Mouse (Mus musculus) heart, embryonic 14.5 days (tissue): Measurements from ENCODE around the gene Ctns. TPM values are rescaled to one million over a fixed set of nuclear protein-coding genes. Genes with fewer than 3 reads are reported as not detected.

Experiments
- ATAC-seq: fragments of 200-750 bp; cut with Nextera tagmentation; 2 replicates; pipeline ENCODE4 v1.8.0; 2017; ENCODE audit warnings: low read depth, moderate TSS enrichment; ENCODE audit not compliant: insufficient number of reproducible peaks, insufficient read depth, low FRiP score
- H3K27ac ChIP-seq, 2 experiments: fragments of 200-500 bp in 1 of 2; fragments of 300-500 bp in 1 of 2; sonication (generic) in 1 of 2; replicated peaks in 1 of 2; 2 replicates each; pipeline ENCODE4 v1.5.1; 2012 to 2014; ENCODE audit warnings: low read depth in 2 of 2, low read length in 2 of 2, control low read depth in 1 of 2, mild to moderate bottlenecking in 1 of 2, mixed read lengths in 1 of 2; ENCODE audit not compliant: control insufficient read depth in 1 of 2, insufficient read depth in 1 of 2
- H3K27me3 ChIP-seq: fragments of 300-500 bp; sonication (generic); 2 replicates; pipeline ENCODE4 v1.6.1; 2014; ENCODE audit warnings: mild to moderate bottlenecking, low read length, control low read depth; ENCODE audit not compliant: control insufficient read depth, insufficient read depth
- H3K36me3 ChIP-seq: fragments of 300-500 bp; sonication (generic); 2 replicates; pipeline ENCODE4 v1.6.1; 2014; ENCODE audit warnings: mild to moderate bottlenecking, control low read depth, low read length, mixed read lengths; ENCODE audit not compliant: control insufficient read depth, insufficient read depth
- H3K4me1 ChIP-seq, 2 experiments: fragments of 200-500 bp in 1 of 2; fragments of 300-500 bp in 1 of 2; sonication (generic) in 1 of 2; 2 replicates each; pipeline ENCODE4 v1.6.1; 2012 to 2014; ENCODE audit warnings: low read length in 2 of 2, control low read depth in 1 of 2, mixed read lengths in 1 of 2; ENCODE audit not compliant: control insufficient read depth in 2 of 2, insufficient read depth in 2 of 2
- H3K4me2 ChIP-seq: fragments of 300-500 bp; sonication (generic); 2 replicates; pipeline ENCODE4 v1.6.1; 2014; ENCODE audit warnings: mild to moderate bottlenecking, low read length
- H3K4me3 ChIP-seq, 2 experiments: fragments of 200-500 bp in 1 of 2; fragments of 300-500 bp in 1 of 2; sonication (generic) in 1 of 2; 2 replicates each; pipeline ENCODE4 v1.5.1; 2012 to 2014; ENCODE audit warnings: low read length in 2 of 2, mild to moderate bottlenecking in 2 of 2, control low read depth in 1 of 2, low read depth in 1 of 2, moderate library complexity in 1 of 2; ENCODE audit not compliant: control insufficient read depth in 1 of 2, insufficient read depth in 1 of 2
- H3K9ac ChIP-seq: fragments of 300-500 bp; sonication (generic); 2 replicates; pipeline ENCODE4 v1.6.1; 2014; ENCODE audit warnings: mild to moderate bottlenecking, low read length
- H3K9me3 ChIP-seq: fragments of 300-500 bp; sonication (generic); 2 replicates; pipeline ENCODE4 v1.6.1; 2016; ENCODE audit warnings: low read length, control low read depth; ENCODE audit not compliant: control insufficient read depth
- WGBS: fragments of 180-500 bp; shearing (Covaris S2); extraction: QIAGEN DNeasy Blood & Tissue Kit; methylation state at CpG from one replicate; pipeline ENCODE4 v1.1.7; 2014; 5-methylcytosine and 5-hydroxymethylcytosine counted together
- polyA plus RNA-seq: library from polyadenylated mRNA; unstranded; fragments of >200 nt; fragmentation: Nextera tagmentation; extraction: Ambion mirVana; gene quantifications from 2 replicates; pipeline ENCODE4 v1.2.1, GENCODE M21; 2014

The Ctns gene
- polyA plus RNA-seq, 1 experiment from 2014 or later: 14.0 TPM

GRCm38 (mm10) chr11:73230081-73230480 is 31.2 kb upstream of the Ctns start:
- no peak overlapping the region for H3K4me3 ChIP-seq
- H3K4me1 ChIP-seq: no peaks in the 10 kb centered on the region
- H3K27ac ChIP-seq: no peak overlapping the region
- ATAC-seq: no peak
- no peaks in the 10 kb centered on the region for H3K27me3 ChIP-seq
- no peaks in the 10 kb centered on the region for H3K9me3 ChIP-seq
- H3K9ac ChIP-seq: no peak overlapping the region
- H3K36me3 ChIP-seq: no peaks in the 10 kb centered on the region
- WGBS: 76% methylated on average over 5 of the region's 5 CpGs
- no peak overlapping the region for H3K4me2 ChIP-seq

DNA sequence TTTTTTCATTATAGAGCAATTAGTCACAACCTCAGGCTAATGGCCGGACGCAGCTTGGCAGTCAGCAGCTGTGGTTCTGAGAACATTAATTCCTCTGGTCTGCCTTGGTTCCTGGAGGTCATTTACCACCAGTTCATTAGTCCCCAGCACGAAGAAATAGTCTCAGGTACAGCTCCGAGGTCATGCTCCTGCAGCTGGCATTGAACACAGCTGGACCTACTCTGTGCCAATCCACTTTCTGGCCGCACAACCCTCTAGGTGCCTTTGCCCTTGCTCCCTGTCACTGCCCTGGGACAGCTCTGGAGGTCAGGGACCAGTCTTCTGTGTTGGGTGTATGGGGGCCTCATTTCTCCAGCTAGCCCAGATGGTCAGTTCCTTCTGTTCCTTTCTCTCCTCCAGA is 30.0 kb upstream of the Ctns start:
- Histone ChIP-seq H3K9me3 (no peaks in the 10 kb centered on the region), H3K27ac (no peak overlapping the region), H3K27me3 (no peaks in the 10 kb centered on the region), H3K4me2 (no peak overlapping the region), H3K9ac (no peak overlapping the region), H3K4me3 (no peak overlapping the region), H3K36me3 (no peaks in the 10 kb centered on the region), H3K4me1 (no peaks in the 10 kb centered on the region)
- no peak for ATAC-seq
- 64% methylated on average over 5 of the region's 5 CpGs for WGBS

DNA sequence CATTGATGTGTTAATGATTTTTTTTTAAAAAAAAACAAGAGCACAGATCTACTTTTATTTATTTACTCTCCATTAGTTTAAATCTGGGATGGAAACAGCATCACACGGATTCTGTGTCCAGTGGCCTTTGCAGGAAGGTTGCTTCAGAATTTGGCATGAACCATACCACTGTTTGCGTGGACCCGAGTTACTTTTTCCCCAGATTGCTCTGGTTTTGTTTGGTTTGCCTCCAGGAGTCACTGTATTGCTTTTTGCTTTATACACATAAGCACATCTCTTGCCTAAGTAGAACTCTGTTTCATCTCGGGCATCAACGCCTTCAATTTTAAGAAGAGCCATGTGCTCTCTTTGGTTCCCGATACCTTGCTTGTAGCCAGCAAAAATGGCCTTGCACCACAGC is 27.0 kb upstream of the Ctns start:
- Histone ChIP-seq H3K36me3 (no peaks in the 10 kb centered on the region), H3K4me2 (no peak overlapping the region), H3K9ac (no peak overlapping the region), H3K4me3 (no peak overlapping the region), H3K4me1 (no peaks in the 10 kb centered on the region), H3K27me3 (no peaks in the 10 kb centered on the region), H3K27ac (no peak overlapping the region), H3K9me3 (no peaks in the 10 kb centered on the region)
- no peak for ATAC-seq
- WGBS: 83% methylated on average over 6 of the region's 6 CpGs

GRCm38 (mm10) chr11:73223966-73224365 is 25.1 kb upstream of the Ctns start:
- no peaks in the 10 kb centered on the region for H3K36me3 ChIP-seq
- no peaks in the 10 kb centered on the region for H3K27me3 ChIP-seq
- WGBS: 66% methylated on average over 2 of the region's 2 CpGs
- H3K27ac ChIP-seq: no peak overlapping the region
- no peak for ATAC-seq
- H3K9ac ChIP-seq: no peak overlapping the region
- H3K4me2 ChIP-seq: no peak overlapping the region
- no peaks in the 10 kb centered on the region for H3K4me1 ChIP-seq
- no peak overlapping the region for H3K4me3 ChIP-seq
- no peaks in the 10 kb centered on the region for H3K9me3 ChIP-seq

- H3K4me2 ChIP-seq: no peak overlapping the region
- no peaks in the 10 kb centered on the region for H3K4me1 ChIP-seq
- no peak overlapping the region for H3K27ac ChIP-seq
- 31% methylated on average over 5 of the region's 5 CpGs for WGBS
- H3K4me3 ChIP-seq: no peak overlapping the region
- no peak for ATAC-seq
- H3K36me3 ChIP-seq: no peaks in the 10 kb centered on the region
- H3K9ac ChIP-seq: no peak overlapping the region
- no peaks in the 10 kb centered on the region for H3K9me3 ChIP-seq
- no peaks in the 10 kb centered on the region for H3K27me3 ChIP-seq
Observed at GRCm38 (mm10) chr11:73222846-73223245, 24.0 kb upstream of the Ctns start.

GRCm38 (mm10) chr11:73220651-73221050 is 21.8 kb upstream of the Ctns start:
- no peak for ATAC-seq
- H3K4me2 ChIP-seq: no peak overlapping the region
- H3K9ac ChIP-seq: no peak overlapping the region
- H3K9me3 ChIP-seq: no peaks in the 10 kb centered on the region
- H3K4me3 ChIP-seq: no peak overlapping the region
- H3K27ac ChIP-seq: no peak overlapping the region
- H3K36me3 ChIP-seq: no peaks in the 10 kb centered on the region
- H3K4me1 ChIP-seq: no peaks in the 10 kb centered on the region
- no peaks in the 10 kb centered on the region for H3K27me3 ChIP-seq
- WGBS: 74% methylated on average over 1 of the region's 1 CpGs

DNA sequence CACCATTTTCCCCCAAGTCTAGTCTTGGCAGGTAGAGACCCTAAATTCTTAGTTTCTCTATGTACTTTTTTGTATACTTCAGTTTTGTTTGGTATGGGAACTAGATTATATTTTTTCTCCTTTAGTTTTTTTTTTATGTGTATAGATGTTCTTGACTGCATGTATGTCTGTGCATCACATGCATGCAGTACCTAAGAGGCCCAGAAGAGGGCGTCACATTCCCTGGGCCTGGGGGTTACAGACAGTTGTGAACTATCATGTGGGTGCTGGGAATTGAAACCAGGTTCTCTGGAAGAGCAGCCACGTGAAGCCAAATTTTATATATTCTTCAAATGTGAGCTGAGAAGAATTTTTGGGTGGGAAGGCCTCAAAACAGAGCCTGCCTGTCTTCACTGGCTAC is 20.8 kb upstream of the Ctns start:
- Histone ChIP-seq H3K27ac (no peak overlapping the region), H3K9me3 (no peaks in the 10 kb centered on the region), H3K4me2 (no peak overlapping the region), H3K9ac (no peak overlapping the region), H3K27me3 (no peaks in the 10 kb centered on the region), H3K4me1 (no peaks in the 10 kb centered on the region), H3K4me3 (no peak overlapping the region), H3K36me3 (no peaks in the 10 kb centered on the region)
- ATAC-seq: no peak
- 42% methylated on average over 2 of the region's 2 CpGs for WGBS

DNA sequence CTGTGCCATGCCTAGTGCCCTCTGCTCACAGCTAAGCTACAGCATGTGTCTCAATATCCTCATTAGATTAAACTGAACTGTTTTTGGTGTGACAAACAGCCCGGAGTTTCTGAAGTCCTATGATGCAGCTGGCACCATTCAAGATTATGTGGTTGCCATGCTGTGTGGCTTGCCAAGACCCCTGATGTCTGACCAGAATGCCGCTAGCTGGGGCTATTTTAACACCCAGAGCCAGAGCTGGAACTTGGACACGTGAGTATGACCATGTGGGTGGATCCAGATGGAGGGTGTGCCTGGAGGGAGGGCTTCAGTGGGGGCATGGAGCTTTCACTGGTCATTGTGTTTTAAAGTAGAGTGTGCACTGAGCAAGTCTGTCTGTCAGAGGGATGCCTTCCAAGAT is 15.1 kb upstream of the Ctns start:
- no peaks in the 10 kb centered on the region for H3K4me1 ChIP-seq
- H3K4me3 ChIP-seq: no peak overlapping the region
- H3K27me3 ChIP-seq: no peaks in the 10 kb centered on the region
- no peaks in the 10 kb centered on the region for H3K9me3 ChIP-seq
- H3K36me3 ChIP-seq: no peaks in the 10 kb centered on the region
- no peak overlapping the region for H3K4me2 ChIP-seq
- no peak for ATAC-seq
- 54% methylated on average over 3 of the region's 3 CpGs for WGBS
- H3K27ac ChIP-seq: no peak overlapping the region
- H3K9ac ChIP-seq: no peak overlapping the region
